8 mouse cellular contexts compared by ENCODE assay signal in genomic region chr6:108659726-108660205, GRCm38 (mm10). TPM values are rescaled to one million over a fixed set of nuclear protein-coding genes. Genes with fewer than 3 reads are reported as not detected.
DNase-seq lines count a peak whose midpoint lies in the region; ATAC-seq and TF ChIP-seq lines count a peak whose summit lies in the region.

No protein-coding gene starts in this region.

- peaks cover 15 to 27% of the 10 kb centered on the region in 2 experiments for H3K4me1 ChIP-seq in MEL (ENCODE audit: control insufficient read depth in 1 of 2, insufficient read depth in 2 of 2, low read length in 2 of 2)
- H3K4me1 ChIP-seq in forebrain, embryonic 12.5 days = peaks cover 28% of the 10 kb centered on the region
- peaks cover 32% of the 10 kb centered on the region for H3K4me1 ChIP-seq in heart, embryonic 15.5 days (replicated peaks)

- no peak for TF ChIP-seq RAD21 in MEL (IDR thresholded peaks at IDR 0.05; ENCODE audit: low read depth, low read length)

- TF ChIP-seq CTCF in MEL (IDR thresholded peaks at IDR 0.05 in 2 of 3, conservative IDR thresholded peaks at IDR 0.05 in 1 of 3; ENCODE audit: control insufficient read depth in 1 of 3, insufficient read depth in 1 of 3, low read depth in 2 of 3, low read length in 3 of 3, poor library complexity in 1 of 3, severe bottlenecking in 1 of 3) = no peak
- TF ChIP-seq CTCF in layer of hippocampus, adult 2 months (conservative IDR thresholded peaks at IDR 0.05) = no peak

- no peak; a peak in 1 of 4 replicates for TF ChIP-seq EP300 in MEL (IDR thresholded peaks at IDR 0.05; ENCODE audit: low read depth in 1 of 2, low read length in 2 of 2)

- H3K27me3 ChIP-seq in MEL (ENCODE audit: control insufficient read depth in 1 of 2, insufficient read depth in 2 of 2, low read length in 2 of 2) = no peaks in the 10 kb centered on the region
- H3K27me3 ChIP-seq in forebrain, embryonic 12.5 days = peaks cover 27% of the 10 kb centered on the region
- H3K27me3 ChIP-seq in heart, embryonic 15.5 days = no peaks in the 10 kb centered on the region

- H3K4me3 ChIP-seq in MEL (ENCODE audit: control insufficient read depth in 1 of 2, insufficient read depth in 1 of 2, low read depth in 2 of 2, low read length in 2 of 2) = peak overlapping the region; percentile 55 to 93
- H3K4me3 ChIP-seq in forebrain, embryonic 12.5 days (replicated peaks) = peak overlapping the region; percentile 56
- peak overlapping the region; percentile 84 for H3K4me3 ChIP-seq in heart, embryonic 15.5 days
- H3K4me3 ChIP-seq in layer of hippocampus, adult 2 months = peak overlapping the region; percentile 96

- 0% methylated on average over 7 of the region's 35 CpGs for WGBS in forebrain, embryonic 12.5 days
- 0% methylated on average over 16 of the region's 35 CpGs for WGBS in heart, embryonic 15.5 days

- H3K9me3 ChIP-seq in MEL (replicated peaks; ENCODE audit: insufficient read depth, low read length) = no peaks in the 10 kb centered on the region
- no peaks in the 10 kb centered on the region for H3K9me3 ChIP-seq in forebrain, embryonic 12.5 days
- no peaks in the 10 kb centered on the region for H3K9me3 ChIP-seq in heart, embryonic 15.5 days (replicated peaks)

- peak; percentile 56 for ATAC-seq in cerebellum, adult (ENCODE audit: insufficient number of reproducible peaks, low FRiP score, low TSS enrichment)
- peak; percentile 78 for ATAC-seq in forebrain, embryonic 12.5 days (ENCODE audit: low FRiP score)
- peak; percentile 85 for ATAC-seq in heart, embryonic 15.5 days (replicated peaks; ENCODE audit: insufficient number of reproducible peaks, insufficient read depth, low FRiP score, low read depth)
- peak; percentile 5; the same call in 1 of the 2 replicates for ATAC-seq in neutrophil, adult 5-6 weeks (ENCODE audit: extremely low read depth, insufficient number of reproducible peaks, low FRiP score, poor library complexity, severe bottlenecking)

- peak overlapping the region; percentile 84 for H3K9ac ChIP-seq in MEL (ENCODE audit: control insufficient read depth, low read depth, low read length, poor library complexity, severe bottlenecking)
- H3K9ac ChIP-seq in forebrain, embryonic 12.5 days = peak overlapping the region; percentile 75
- peak overlapping the region; percentile 90 for H3K9ac ChIP-seq in heart, embryonic 15.5 days

- peak overlapping the region; percentile 88 for H3K27ac ChIP-seq in MEL (ENCODE audit: control insufficient read depth, low read depth, low read length)
- H3K27ac ChIP-seq in forebrain, embryonic 12.5 days = peak overlapping the region; percentile 90
- H3K27ac ChIP-seq in heart, embryonic 15.5 days = peak overlapping the region; percentile 97
- peak overlapping the region; percentile 99 for H3K27ac ChIP-seq in layer of hippocampus, adult 2 months

- no peak for DNase-seq in MEL (ENCODE audit: low read depth, low spot score)
- DNase-seq in layer of hippocampus, adult 2 months (ENCODE audit: low spot score in 2 of 2) = peak; percentile 77 to 89
- peak; percentile 91 to 93 for DNase-seq in lung, adult 18-20 months
- DNase-seq in urinary bladder, adult 2 months (ENCODE audit: low spot score) = peak; percentile 89

- TF ChIP-seq POLR2A in MEL (IDR thresholded peaks at IDR 0.05; ENCODE audit: control insufficient read depth in 1 of 2, insufficient read depth in 1 of 2, low read depth in 1 of 2, low read length in 2 of 2, poor library complexity in 1 of 2) = peak in 1 of 2 experiments; percentile 46; a peak in 1 of 4 replicates

- H3K36me3 ChIP-seq in MEL (ENCODE audit: control insufficient read depth in 1 of 2, insufficient read depth in 2 of 2, low read length in 2 of 2) = peaks cover 0 to 27% of the 10 kb centered on the region in 2 experiments; a peak in 2 of 4 replicates
- 0 out of 2 replicates have a peak, but pooled peaks cover 2% of the 10 kb centered on the region for H3K36me3 ChIP-seq in forebrain, embryonic 12.5 days (replicated peaks)
- H3K36me3 ChIP-seq in heart, embryonic 15.5 days = peaks cover 6% of the 10 kb centered on the region; the same call in 1 of the 2 replicates

- H3K79me2 ChIP-seq in MEL (ENCODE audit: control insufficient read depth, insufficient read depth, low read length, poor library complexity) = peaks cover 21% of the 10 kb centered on the region

- peak overlapping the region; percentile 99 for H3K4me2 ChIP-seq in forebrain, embryonic 12.5 days
- H3K4me2 ChIP-seq in heart, embryonic 15.5 days = peak overlapping the region; percentile 71

TF ChIP-seq in MEL, 35 proteins besides CTCF, POLR2A, EP300 and RAD21:
- TF ChIP-seq ZMIZ1 (IDR thresholded peaks at IDR 0.05; ENCODE audit: low read depth, low read length) (no peak; the same call in 1 of the 2 replicates), SIN3A (IDR thresholded peaks at IDR 0.05; ENCODE audit: low read length) (no peak), TBP (IDR thresholded peaks at IDR 0.05; ENCODE audit: low read depth, low read length) (peak; percentile 5; the same call in 1 of the 2 replicates), UBTF (IDR thresholded peaks at IDR 0.05; ENCODE audit: borderline replicate concordance, insufficient read depth, low read depth, low read length) (no peak), USF1 (IDR thresholded peaks at IDR 0.05; ENCODE audit: low read depth, low read length) (no peak), HCFC1 (IDR thresholded peaks at IDR 0.05; ENCODE audit: low read depth, low read length) (peak; percentile 40; the same call in 1 of the 2 replicates), NELFE (IDR thresholded peaks at IDR 0.05; ENCODE audit: low read depth, low read length) (peak; percentile 25; the same call in 1 of the 2 replicates), SMC3 (IDR thresholded peaks at IDR 0.05; ENCODE audit: low read depth, low read length) (no peak), RCOR1 (IDR thresholded peaks at IDR 0.05; ENCODE audit: low read depth, low read length) (0 out of 2 replicates have a peak, but pooled peaks have one; percentile 11), ELF1 (IDR thresholded peaks at IDR 0.05; ENCODE audit: low read depth, low read length) (no peak), GATA1 (IDR thresholded peaks at IDR 0.05; ENCODE audit: low read depth, low read length) (no peak), MXI1 (IDR thresholded peaks at IDR 0.05; ENCODE audit: low read depth, low read length) (no peak)

RNA-seq across cellular contexts. Expression of gene Bhlhe40, which starts 0.7 kb away (rescaled TPM):
- 15.8 and 15.9 TPM in 2 replicates for total RNA-seq in MEL (2012; rRNA removed)
- polyA plus RNA-seq in MEL (2012; ENCODE audit: insufficient read depth in 1 of 2, insufficient read length in 2 of 2, low read depth in 1 of 2, low replicate concordance in 2 of 2, missing spikeins in 1 of 2) = 10 to 100 TPM in 1 of 2 experiments, not detected in 1; 21.6 TPM
- polyA plus RNA-seq in forebrain, embryonic 12.5 days (2016; fragmentation: Nextera tagmentation; extraction: Ambion mirVana) = 7.8 and 9.9 TPM in 2 replicates
- 25.1 and 25.9 TPM in 2 replicates for polyA plus RNA-seq in heart, embryonic 15.5 days (2015; fragmentation: Nextera tagmentation; extraction: Ambion mirVana)
- 100 to 1,000 TPM in 1 of 2 experiments, 10 to 100 TPM in 1; 99.6 to 108 TPM for total RNA-seq in layer of hippocampus, adult 2 months (2021)
- total RNA-seq in neutrophil, adult 5-6 weeks (2017) = 13.4 and 14.2 TPM in 2 replicates
- polyA plus RNA-seq in urinary bladder, adult 2 months (2012; rRNA removed) = 17.9 and 35.1 TPM in 2 replicates

Comparison
In these comparisons a context has a peak if more than half of its experiments do, and no peak if none do; other contexts are left out.
1. ATAC-seq: peak in every context shown above with its lines; median percentile 85 in heart, embryonic 15.5 days; 78 in forebrain, embryonic 12.5 days; 56 in cerebellum, adult; 5 in neutrophil, adult 5-6 weeks.